Mouse (Mus musculus) urinary bladder, adult 18-20 months (tissue): ENCODE results near the gene Wdfy2.

Experiments
- DNase-seq, 2 experiments: peaks; one replicate each; pipeline ENCODE4 v3.0.0; 2022; ENCODE audit warnings: low spot score in 2 of 2, mixed read lengths in 2 of 2

The Wdfy2 gene

DNA sequence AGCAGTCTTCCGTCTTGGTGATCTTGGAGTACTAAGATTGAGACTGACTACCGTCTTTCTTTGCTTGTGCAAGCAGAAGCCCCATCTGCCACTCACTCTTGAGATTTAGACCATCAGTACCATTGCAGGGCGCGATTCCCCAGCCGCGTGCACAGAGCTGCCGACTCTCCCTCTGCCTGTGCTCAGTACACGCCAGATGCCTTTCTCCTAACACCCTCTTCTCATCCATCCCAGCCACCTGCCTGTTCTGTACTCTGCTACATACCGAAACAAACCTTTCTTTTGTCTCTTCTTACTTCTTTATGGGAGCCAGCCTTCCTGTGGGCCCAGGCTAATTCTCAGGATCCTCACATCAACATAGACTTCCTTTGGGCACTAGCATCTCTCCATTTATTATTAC lies 97.9 kb downstream of the Wdfy2 start:
- DNase-seq: no peak

DNA sequence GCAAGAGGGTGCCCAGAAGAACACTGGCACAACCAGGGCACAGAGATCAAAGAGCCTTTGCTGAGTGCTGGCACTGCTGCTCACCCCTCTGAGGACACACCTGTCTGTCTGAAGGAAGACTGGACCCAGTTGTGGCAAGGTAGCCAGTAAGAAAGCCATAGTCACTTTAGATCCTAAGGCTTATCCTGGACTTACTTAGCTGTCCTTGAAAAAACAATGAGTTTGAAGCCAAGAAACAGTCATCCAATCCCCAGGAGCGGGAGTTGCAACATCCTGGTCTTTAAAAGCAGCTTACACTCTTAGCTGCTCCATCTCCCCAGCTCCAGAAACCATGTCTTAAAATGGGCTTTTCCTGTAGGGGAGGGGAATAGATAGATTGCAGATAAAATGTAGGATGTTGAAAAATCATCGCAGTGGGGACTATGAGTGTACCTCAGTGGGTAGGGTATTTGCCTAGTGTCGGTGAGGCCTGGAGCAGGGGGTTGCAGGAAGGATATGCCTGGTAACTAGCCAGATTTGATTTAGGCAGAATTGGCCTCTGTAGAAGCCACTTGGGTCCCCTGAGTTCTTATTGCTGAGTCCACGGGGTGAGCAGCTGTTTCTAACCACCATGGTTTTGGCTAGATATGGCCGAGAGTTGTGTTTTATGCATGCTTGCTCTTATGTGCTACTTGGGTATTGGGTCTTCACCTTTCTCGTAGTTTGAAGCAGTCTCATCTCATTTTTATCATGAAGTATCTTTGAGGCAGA lies 99.3 kb downstream of the Wdfy2 start:
- no peak for DNase-seq

DNA sequence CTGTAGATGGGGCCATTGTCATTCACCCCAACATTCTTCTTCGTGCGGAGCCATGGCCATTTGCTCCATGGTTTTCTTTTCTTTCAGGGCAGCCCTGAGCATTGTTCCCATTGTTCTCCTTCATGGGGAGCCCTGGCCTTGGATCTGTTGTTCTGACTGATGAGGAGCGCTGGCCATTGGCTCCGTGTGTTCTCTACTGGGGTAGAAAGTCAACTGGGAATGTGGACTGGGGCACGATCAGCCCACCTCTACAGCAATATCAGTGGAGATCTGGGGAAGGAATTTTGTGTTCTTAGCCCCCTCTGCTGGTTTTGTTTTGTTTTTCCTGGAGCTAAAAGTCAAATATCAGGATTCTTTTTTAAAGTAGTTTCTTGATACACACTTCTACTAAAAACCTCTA lies 100.2 kb downstream of the Wdfy2 start:
- DNase-seq: no peak

DNA sequence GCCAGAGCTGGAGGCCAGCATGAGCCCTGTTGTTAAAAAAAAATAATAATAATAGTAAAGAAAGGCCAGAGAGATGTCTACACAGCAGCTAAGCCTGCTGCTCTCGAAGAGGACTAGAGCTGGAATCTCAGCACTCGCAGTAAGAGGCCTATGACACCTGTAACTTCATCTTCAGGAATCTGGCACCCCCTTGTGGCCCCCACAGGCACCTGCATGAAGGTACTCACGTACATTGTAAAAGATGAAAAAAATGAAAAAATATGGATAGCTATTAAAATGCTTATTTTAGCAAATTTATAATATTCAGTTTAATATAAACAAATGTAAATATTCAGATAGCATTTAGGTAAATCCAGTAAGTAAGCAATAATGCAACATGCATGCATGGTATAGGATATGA lies 102.0 kb downstream of the Wdfy2 start:
- DNase-seq: no peak

DNA sequence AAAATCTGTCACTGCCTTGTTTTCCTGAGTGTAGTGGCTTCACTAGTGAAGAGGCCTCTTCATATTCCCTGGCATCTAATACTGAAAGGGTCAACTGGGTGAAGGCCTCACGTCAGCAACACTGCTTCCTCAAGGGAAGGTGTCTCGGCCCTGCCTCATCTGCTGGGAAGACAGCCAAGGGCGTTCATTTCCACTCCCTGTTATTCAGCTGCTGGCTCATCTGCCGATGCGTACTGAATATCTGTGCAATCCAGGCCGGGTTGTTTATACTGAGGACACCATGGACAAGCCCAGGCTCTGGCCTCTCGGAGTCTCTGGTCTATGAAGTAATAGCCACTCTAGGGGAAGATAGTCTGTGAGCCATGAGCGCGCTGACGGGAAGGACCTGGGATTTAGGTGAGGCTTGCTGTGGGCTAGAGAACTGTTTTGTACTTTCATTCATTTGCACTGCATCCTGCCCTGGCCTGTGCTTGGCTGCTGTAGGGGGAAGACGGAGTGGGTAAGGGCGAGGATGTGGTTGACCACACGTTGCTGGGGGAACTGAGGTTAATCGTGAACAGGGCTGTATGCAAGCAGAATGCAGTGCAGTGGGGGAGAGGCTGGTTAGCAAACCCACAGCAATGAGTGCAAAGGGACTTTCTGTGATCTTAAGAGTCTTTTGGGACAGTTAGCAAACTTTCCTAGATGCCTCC lies 103.1 kb downstream of the Wdfy2 start:
- peak; percentile 5 to 78 for DNase-seq

DNA sequence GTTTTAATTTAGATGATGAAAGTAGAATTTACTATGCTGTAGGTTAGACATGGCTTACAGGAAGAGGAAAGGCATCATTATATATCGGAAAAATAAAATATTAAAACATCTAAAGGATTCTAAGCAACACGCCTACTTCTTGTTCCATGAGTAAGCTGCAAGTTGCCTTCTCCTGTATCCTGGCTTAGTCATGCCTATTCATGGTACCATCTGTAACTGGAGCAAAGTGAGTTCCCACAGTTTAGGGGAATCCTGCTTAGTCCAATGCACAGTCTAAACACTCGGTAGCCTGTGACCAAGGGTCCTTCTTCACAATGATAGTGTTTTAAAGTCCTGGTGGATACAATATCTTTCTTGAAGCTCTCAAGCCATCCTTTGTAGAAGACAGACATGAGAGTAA lies 109.3 kb downstream of the Wdfy2 start:
- no peak for DNase-seq

DNA sequence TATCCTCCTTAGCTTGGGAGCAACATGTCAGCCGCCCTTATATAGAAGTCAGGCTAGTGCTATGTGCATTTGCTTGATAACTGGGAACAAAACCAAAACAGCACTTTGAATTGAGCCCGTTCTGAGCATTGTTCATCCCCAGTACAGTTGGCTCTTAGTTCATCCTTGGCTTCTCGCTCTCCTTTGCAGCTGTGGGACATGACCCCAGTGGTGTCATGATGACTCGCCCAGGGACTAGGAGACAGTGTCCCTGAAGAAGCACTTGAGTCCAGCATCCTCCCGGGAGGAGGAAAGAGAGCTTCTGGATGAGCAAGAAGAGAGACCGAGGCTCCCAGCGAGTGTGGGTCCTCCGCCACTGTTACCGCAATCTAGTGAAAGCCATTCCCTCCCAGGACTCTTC lies 118.6 kb downstream of the Wdfy2 start:
- no peak for DNase-seq

DNA sequence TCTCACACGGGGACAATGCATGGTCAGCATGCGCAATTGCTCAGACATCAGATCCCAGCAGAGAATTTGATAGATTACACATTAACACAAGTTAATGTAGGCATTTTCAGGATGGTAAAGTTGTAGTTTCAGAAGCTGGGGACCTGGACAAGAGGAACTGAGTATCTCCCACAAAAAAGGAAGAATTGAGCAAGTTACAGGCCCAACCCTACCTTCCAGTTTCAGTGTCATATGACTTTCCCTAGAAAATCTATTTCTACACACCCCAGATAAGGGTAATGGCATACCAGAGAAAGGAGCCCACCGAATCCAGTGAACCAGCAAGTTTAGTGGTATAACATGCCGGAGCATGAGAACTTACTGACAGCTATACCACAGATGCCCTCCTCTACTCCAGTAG lies 126.2 kb downstream of the Wdfy2 start:
- DNase-seq: no peak

DNA sequence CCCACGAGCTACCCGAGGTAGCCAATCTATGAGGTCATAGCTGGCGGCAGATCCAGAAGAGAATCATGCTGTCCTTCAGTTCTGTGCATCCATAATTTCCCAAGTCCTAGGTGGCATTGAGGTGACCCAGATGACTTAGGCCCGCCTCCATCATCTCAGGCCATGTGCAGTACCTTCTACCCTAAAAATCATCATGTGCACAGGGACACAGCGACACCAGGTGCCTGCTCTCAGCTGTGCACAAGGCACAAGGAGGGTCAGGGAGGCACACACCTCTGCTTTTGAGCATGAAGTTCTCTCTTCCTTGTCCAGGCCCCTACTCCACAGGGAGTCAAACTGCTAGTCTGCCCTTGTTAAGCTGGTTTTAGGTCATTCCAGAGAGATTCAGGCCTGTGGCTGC lies 127.9 kb downstream of the Wdfy2 start:
- no peak for DNase-seq

DNA sequence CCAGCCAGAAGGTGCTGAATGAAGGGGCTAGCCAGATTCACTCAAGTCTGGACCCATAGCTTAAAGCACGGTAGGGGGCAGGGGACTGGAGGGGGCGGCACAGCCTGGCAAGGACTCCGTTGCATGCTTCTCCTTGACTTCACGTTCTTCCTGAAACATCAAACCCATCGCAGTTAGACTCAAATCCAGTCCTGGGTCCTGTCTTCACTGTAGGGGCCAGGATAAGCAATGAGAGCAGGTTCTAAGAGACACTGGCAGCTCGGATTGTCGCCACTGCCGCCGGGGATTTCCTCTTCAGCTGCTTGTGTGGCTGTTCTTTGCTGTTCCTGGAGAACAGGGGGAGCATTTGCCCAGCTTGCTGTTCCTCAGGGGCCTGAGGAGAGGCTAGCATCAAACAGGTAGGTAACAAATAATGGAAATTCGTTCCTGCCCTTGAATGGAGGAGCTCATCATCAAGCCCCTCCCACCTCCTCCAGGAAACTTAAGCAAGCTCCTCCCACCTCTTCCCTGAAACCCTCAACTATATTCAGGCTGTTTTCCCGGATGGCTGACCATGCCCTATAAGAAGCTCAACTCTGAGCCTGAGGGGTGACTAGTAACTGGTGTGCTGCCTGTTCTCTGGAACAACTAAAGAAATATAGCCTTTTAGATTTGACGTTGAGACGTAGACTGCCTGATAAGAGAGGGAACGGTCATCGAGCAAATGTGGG lies 128.5 kb downstream of the Wdfy2 start:
- no peak for DNase-seq

DNA sequence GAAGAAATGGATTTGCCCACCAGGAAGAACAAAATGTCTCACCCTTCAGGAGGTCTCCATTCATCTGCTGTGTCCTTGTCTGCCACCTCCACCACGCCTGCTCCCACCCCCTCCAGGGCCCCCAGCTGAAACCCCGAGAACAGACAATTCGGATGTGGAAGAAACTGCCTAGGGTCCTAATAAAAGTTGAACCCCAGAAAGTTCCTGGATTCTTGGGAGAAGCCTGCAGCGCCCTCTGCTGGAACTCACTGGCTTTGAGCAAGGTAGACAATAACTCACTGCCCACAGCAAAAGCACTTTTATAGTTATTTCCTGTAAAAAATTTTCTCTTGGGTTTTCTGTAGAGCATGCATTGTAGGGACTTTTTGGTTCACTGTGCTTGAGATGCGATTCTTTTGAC lies 137.6 kb downstream of the Wdfy2 start:
- DNase-seq: peak; percentile 35 to 57

DNA sequence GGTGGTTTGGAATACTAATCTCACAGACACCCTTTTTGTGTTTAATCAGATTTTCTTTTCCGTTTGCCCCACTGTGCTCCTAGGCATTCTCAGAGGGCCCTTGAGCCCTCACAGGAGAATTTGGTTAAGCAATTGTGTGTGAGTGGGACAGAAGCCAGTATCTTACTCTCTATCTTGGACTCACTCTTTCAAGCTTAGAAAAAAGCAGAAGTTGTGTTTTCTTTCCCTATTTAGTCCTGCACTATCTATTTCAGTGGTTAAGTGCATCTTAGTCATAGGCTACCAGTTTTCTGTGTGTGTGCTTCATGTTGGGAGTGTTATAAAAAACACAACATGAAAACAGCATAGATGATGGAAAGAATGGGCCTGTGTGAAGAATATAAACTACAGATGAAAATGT lies 142.3 kb downstream of the Wdfy2 start:
- DNase-seq: no peak

DNA sequence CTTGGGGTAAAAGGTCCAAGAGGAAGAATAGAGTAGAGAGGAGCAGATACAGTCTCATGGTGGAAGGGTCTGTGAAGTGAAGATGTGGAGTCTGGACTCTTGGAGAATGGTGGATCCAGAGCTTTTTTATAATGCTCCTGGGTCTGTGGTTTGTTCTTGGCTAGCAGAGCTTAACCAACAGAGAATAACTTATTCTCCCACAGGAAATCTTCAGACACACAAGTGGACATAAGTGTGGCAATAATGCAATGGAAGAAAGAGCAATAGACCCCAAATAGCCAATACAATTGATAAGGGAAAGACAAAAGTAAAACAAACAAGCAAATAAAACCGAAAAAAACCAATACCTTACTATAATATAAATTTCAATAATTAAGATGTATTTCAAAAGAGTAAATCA lies 146.9 kb downstream of the Wdfy2 start, which contains the start of gene Defb48:
Gene Defb48 (minus strand): TSS at position 101 of the 400 bp plus-strand sequence.
- no peak for DNase-seq

DNA sequence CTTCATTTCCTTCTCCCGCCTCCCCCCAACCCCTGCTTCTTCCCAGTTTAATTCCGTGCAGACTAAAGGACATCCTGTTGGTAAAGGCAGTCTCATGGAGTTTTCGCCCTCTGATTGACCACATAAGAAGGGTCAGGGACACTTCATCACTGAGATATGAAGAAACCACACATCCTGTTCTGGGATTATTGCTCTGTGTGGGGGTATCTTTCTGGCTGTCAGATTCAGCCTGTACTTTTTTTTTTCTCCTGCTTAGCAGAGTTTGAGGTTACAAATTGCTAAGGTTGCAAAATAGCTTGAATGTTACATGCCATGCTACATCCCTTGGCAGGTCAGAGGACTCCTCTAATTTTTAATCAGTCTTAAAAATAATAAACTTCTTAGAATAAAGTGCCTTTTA lies 153.8 kb downstream of the Wdfy2 start:
- DNase-seq: no peak

DNA sequence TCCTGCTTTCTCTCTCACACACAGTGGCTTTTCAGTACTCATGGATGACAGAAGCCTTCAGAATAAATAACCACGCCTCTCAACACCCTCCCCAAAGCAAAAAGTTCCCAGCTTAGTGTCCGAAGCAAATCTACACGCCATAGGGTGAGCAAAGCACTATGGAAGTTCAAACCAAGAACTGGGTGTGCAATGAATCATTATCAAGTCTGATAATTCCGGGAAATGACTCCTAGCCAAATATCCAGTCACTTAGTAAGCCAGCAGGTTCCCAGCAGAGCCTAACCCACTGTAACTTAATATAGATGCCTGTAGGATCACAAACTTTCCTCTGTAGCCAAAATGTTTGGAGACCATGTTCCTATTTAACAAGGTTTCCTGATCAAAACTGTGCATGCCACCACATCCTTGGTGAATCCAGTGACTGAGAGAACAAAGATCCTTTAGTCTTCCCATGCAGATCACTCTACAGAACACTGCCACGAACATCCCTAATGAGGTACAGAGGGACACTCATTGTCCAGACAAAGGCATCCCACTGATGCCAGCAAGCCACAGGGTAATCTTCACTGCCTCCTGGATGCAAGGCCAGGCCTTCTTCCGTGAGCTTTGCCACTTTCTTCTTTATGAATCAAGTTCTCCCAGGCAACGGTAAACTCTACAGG lies 154.5 kb downstream of the Wdfy2 start:
- no peak for DNase-seq

DNA sequence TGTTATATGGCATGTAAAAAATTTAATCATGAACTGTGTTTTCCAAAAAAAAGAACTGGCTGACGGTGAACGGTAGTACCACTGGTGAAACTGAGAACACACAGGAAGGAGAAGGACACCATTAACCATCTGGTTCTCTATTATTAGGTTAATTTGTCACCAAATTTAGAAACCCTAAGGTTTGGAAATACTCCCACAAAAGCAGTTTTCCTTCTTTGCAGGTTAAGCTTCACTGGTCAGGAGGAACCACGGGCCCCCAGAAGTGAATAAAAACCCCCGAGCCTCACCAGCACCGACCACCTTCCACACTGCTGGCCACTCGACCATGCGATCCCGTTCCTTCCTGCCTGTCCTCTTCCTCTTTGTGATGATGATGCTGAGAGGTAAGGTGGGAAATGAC lies 160.3 kb downstream of the Wdfy2 start, which contains the start of gene Defb47:
Gene Defb47 (plus strand): TSS at position 301 of the 400 bp plus-strand sequence.
- DNase-seq: no peak

DNA sequence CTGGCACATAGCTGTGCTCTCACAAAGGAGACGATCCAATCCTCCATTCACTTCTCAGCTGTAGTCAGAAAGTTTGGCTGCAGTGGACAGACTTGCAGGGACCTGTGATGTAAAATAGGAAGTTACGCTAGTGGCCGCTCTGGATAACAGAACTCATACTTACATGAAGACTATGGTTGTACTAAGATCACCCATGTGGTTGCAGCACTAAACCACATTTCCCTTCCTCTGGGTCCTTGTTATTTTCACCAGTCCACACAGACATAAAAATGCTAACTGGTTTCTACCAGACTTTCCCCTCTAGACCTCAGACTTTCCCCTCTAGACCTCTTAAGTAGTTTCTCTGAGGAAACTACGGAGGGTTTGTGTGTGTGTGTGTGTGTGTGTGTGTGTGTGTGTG lies 161.5 kb downstream of the Wdfy2 start:
- no peak for DNase-seq

DNA sequence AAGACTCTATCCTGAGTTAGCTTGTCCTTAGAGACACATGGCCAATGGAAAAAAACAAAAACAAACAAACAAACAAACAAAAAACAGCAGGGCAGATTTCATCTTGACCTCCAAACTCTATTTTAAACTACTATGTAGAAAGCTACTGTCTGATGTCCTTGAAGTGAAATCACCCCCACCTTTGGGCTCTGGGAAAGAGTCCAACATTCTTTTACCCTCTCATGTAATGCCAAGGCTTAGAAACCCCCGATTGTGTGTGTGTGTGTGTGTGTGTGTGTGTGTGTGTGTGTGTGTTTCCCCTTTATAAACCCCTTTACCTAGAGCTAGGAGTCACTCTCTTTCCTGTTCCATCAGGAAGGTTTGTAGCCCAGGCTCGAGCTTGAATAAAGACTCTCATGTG lies 165.1 kb downstream of the Wdfy2 start:
- no peak for DNase-seq
